Comparison of ENCODE assay signal across 26 mouse cellular contexts in the genomic region with DNA sequence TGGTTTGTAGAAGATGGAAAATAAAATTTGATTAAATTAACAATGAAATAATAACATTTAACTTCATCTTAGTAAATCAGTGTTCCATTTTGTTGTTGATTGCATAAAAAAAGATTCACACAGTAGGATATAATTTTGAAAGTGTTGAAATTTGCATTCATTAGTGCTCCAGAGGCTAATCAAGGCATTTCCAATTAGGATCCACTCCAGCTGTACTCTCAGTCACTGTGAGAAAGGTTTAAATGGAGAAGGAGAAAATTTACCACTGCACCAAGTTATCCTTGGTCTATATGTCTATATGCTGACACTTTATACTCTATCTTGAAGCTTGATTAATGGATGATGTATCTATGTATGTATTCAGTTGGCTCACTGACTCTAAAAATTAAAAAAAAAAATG.
"Had no signal": no experiment of that assay in that cellular context is flagged by ENCODE, and none has a peak within 500 bp of the region (broad histone marks: within the 10 kb centered on the region; RNA-seq: fewer than 3 reads in every experiment).

No protein-coding gene starts in this region.

- ATAC-seq: hindbrain, postnatal 0 days; intestine, embryonic 16.5 days had no signal

- H3K36me3 ChIP-seq: heart, embryonic 13.5 days; heart, embryonic 15.5 days; hindbrain, embryonic 13.5 days; hindbrain, embryonic 15.5 days; limb, embryonic 10.5 days; limb, embryonic 12.5 days; liver, embryonic 13.5 days; liver, embryonic 15.5 days had no signal

- H3K4me3 ChIP-seq: heart, adult 2 months; heart, embryonic 13.5 days; heart, embryonic 15.5 days; hindbrain, embryonic 13.5 days; hindbrain, embryonic 15.5 days; layer of hippocampus, adult 2 months; left cerebral cortex, adult 2 months; limb, embryonic 10.5 days; limb, embryonic 12.5 days; liver, embryonic 13.5 days; liver, embryonic 15.5 days had no signal

- H3K27ac ChIP-seq: heart, adult 2 months; heart, embryonic 13.5 days; heart, embryonic 15.5 days; hindbrain, embryonic 13.5 days; hindbrain, embryonic 15.5 days; hindbrain, postnatal 0 days; layer of hippocampus, adult 2 months; left cerebral cortex, adult 2 months; limb, embryonic 10.5 days; limb, embryonic 12.5 days; liver, embryonic 13.5 days; liver, embryonic 15.5 days had no signal

- H3K27me3 ChIP-seq: heart, embryonic 13.5 days; heart, embryonic 15.5 days; hindbrain, embryonic 13.5 days; hindbrain, embryonic 15.5 days; limb, embryonic 12.5 days; liver, embryonic 13.5 days; liver, embryonic 15.5 days had no signal

- H3K4me1 ChIP-seq: heart, embryonic 13.5 days; heart, embryonic 15.5 days; hindbrain, embryonic 13.5 days; hindbrain, embryonic 15.5 days; limb, embryonic 10.5 days; limb, embryonic 12.5 days; liver, embryonic 13.5 days; liver, embryonic 15.5 days had no signal

- H3K9me3 ChIP-seq: heart, embryonic 13.5 days; heart, embryonic 15.5 days; hindbrain, embryonic 13.5 days; hindbrain, embryonic 15.5 days; limb, embryonic 10.5 days; limb, embryonic 12.5 days; liver, embryonic 13.5 days; liver, embryonic 15.5 days had no signal

- H3K4me2 ChIP-seq: heart, embryonic 11.5 days; heart, embryonic 13.5 days; heart, embryonic 15.5 days; hindbrain, embryonic 13.5 days; hindbrain, embryonic 15.5 days; limb, embryonic 12.5 days; liver, embryonic 11.5 days; liver, embryonic 13.5 days; liver, embryonic 15.5 days had no signal

- H3K9ac ChIP-seq: heart, embryonic 13.5 days; heart, embryonic 15.5 days; hindbrain, embryonic 13.5 days; hindbrain, embryonic 15.5 days; limb, embryonic 12.5 days; liver, embryonic 13.5 days; liver, embryonic 15.5 days had no signal

- DNase-seq: gastrocnemius, postnatal 14 days; gastrocnemius, postnatal 36 days; heart, adult 11 months; heart, adult 2 months; heart, postnatal 14 days; heart, postnatal 36 days; kidney, adult 11 months; kidney, adult 2 months; kidney, postnatal 10 days; kidney, postnatal 25 days; kidney, postnatal 4 days; liver; liver, embryonic 13.5 days had no signal
